Mouse (Mus musculus) testis, adult 2 months (tissue): Measurements from ENCODE around the gene Ctf1. TPM values are rescaled to one million over a fixed set of nuclear protein-coding genes. Genes with fewer than 3 reads are reported as not detected.

Source experiments
- H3K27ac ChIP-seq: fragments of 200-500 bp; 2 replicates; pipeline ENCODE4 v1.5.1; 2012; ENCODE audit warnings: low read depth, low read length; ENCODE audit not compliant: control insufficient read depth, insufficient read depth
- H3K27me3 ChIP-seq: fragments of 200-500 bp; 2 replicates; pipeline ENCODE4 v1.6.1; 2012; ENCODE audit warnings: mild to moderate bottlenecking, low read length, moderate library complexity; ENCODE audit not compliant: control insufficient read depth, insufficient read depth
- H3K36me3 ChIP-seq: fragments of 200-500 bp; 2 replicates; pipeline ENCODE4 v1.6.1; 2012; ENCODE audit warnings: mild to moderate bottlenecking, low read length; ENCODE audit not compliant: control insufficient read depth, insufficient read depth
- H3K4me1 ChIP-seq: fragments of 200-500 bp; 2 replicates; pipeline ENCODE4 v1.6.1; 2012; ENCODE audit warnings: low read length; ENCODE audit not compliant: control insufficient read depth, insufficient read depth
- H3K4me3 ChIP-seq: fragments of 200-500 bp; 2 replicates; pipeline ENCODE4 v1.5.1; 2012; ENCODE audit warnings: low read depth, mild to moderate bottlenecking, low read length, moderate library complexity, mixed read lengths; ENCODE audit not compliant: control insufficient read depth
- CTCF ChIP-seq: fragments of 200-500 bp; IDR thresholded peaks from 2 replicates; pipeline ENCODE4 v1.5.1; 2012; ENCODE audit warnings: low read depth, mild to moderate bottlenecking, inconsistent platforms, low read length, moderate library complexity; ENCODE audit not compliant: control insufficient read depth, insufficient read depth, insufficient replicate concordance
- POLR2A ChIP-seq: fragments of 200-500 bp; IDR thresholded peaks from 2 replicates; pipeline ENCODE4 v1.6.1; 2012; ENCODE audit warnings: low read depth, mild to moderate bottlenecking, inconsistent platforms, low read length, moderate library complexity; ENCODE audit not compliant: control insufficient read depth
- polyA plus RNA-seq: library from polyadenylated mRNA; depleted of rRNA; stranded (reverse); fragments of >200 nt; gene quantifications from 2 replicates; pipeline ENCODE4 v1.2.3, GENCODE M21; 2012

Ctf1 gene
- polyA plus RNA-seq, 1 experiment: 4.7 TPM

DNA sequence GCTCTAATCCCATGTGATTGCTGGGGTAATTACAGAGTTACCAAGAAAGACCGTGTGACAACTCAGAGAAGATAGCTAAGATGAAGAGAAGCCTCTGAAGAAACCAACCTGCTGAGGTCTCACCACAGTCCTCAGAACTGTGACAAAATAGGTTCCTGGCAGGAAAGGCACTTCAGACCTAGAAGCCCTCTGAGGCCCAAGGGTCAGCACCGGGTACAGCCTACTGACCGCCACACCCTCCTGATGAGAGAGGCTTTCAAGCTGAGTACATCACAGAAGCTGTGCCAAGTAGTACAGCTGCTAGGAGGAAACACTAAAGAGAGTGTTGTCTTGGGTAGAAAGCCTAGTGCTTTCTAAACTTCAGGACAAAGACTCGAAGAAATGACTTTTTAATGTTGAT, 39.8 kb upstream of the Ctf1 start:
- TF ChIP-seq CTCF (no peak), POLR2A (no peak)
- Histone ChIP-seq H3K4me3 (no peak overlapping the region), H3K4me1 (no peaks in the 10 kb centered on the region), H3K36me3 (no peaks in the 10 kb centered on the region), H3K27me3 (no peaks in the 10 kb centered on the region), H3K27ac (no peak overlapping the region)

- no peak overlapping the region for H3K4me3 ChIP-seq
- TF ChIP-seq CTCF (peak; percentile 95; the same call in 1 of the 2 replicates), POLR2A (no peak)
- H3K27ac ChIP-seq: no peak overlapping the region
- H3K36me3 ChIP-seq: no peaks in the 10 kb centered on the region
- H3K4me1 ChIP-seq: no peaks in the 10 kb centered on the region
- H3K27me3 ChIP-seq: no peaks in the 10 kb centered on the region
Observed at GRCm38 (mm10) chr7:127674977-127675376, 37.6 kb upstream of the Ctf1 start.

DNA sequence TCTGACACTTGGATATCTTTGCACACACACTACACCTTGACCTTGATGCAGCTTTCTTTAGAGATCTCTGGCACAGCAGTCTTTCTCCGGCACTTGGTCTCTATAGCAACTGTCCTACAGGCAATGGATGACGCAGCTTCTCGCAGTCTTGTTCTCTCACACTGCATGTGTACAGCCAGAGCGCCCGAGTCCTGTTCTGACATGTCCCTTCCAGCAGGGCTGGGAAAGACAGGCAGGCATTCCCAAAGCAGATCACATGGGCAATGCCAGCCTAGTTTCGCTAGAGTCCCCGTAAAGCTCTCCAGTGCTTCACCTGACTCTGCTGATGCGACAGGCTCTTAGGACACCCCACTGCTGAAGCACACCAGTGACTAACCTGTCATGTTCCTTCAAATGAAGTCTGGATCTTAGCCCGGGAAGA, 37.1 kb upstream of the Ctf1 start:
- TF ChIP-seq CTCF: no peak
- TF ChIP-seq POLR2A: no peak
- Histone ChIP-seq H3K27ac (no peak overlapping the region), H3K36me3 (no peaks in the 10 kb centered on the region), H3K4me1 (no peaks in the 10 kb centered on the region), H3K27me3 (no peaks in the 10 kb centered on the region), H3K4me3 (no peak overlapping the region)

DNA sequence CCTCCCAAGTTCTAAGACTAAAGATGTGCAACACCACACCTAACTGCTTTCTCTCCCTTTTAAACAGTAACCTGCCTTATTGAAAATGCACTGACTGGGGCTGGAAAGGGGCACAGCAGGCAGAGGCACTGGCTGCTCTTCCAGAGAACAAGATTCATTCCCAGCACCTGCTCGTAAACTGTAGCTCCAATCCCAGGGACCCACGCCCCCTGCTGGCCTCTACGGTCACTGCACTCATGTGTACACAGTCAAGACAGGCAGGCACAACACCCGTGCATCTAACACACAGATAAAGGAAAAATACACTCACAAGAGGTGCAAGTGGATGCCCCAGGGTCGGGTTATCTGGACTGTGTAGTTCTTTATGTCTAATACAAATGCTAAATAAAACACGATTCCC, 35.5 kb upstream of the Ctf1 start:
- Histone ChIP-seq H3K36me3 (no peaks in the 10 kb centered on the region), H3K4me3 (no peak overlapping the region), H3K4me1 (no peaks in the 10 kb centered on the region), H3K27ac (no peak overlapping the region), H3K27me3 (no peaks in the 10 kb centered on the region)
- TF ChIP-seq CTCF (peak; percentile 89), POLR2A (no peak)

DNA sequence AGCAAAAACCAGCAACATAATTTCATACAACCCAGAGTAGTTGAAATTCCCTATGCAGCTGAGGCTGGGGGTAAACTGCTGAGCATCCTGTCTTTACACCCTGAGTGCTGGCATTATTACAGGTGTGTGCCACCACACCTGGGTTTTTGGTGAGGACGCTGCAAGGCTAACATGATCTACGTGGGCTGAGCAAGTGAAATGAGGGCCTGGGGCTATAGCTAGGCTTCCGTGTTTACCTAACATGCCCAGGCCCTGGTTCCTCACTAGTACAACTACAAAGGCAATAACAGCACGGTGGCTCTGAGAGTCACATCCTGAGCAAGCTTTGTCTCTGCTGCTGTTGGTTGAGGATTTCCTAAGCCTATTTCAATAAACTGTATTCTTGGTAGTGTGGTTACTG, 34.9 kb upstream of the Ctf1 start:
- H3K27ac ChIP-seq: no peak overlapping the region
- no peaks in the 10 kb centered on the region for H3K4me1 ChIP-seq
- H3K4me3 ChIP-seq: no peak overlapping the region
- no peak for TF ChIP-seq CTCF
- no peak for TF ChIP-seq POLR2A
- H3K36me3 ChIP-seq: no peaks in the 10 kb centered on the region
- H3K27me3 ChIP-seq: no peaks in the 10 kb centered on the region

DNA sequence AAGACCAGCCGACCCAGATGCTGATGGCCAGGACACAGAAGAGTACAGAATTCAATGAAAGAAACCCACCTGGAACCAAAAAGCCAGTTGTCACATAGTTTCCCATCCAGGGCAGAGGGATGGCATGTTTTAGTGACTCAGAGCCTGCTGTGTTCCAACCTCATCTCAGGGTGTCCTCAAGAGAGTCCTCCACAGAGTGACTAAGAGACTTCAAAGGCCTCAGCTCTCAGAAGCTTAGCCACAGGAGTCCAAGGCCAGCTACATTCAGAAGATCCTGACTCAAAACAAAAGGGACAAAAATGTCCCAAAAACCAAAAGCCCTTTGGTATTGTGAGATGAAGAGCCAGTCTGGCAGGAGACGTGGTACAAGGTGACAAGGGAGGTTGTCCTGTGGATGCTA, 33.7 kb upstream of the Ctf1 start:
- Histone ChIP-seq H3K4me1 (no peaks in the 10 kb centered on the region), H3K27ac (no peak overlapping the region), H3K27me3 (no peaks in the 10 kb centered on the region), H3K36me3 (no peaks in the 10 kb centered on the region), H3K4me3 (no peak overlapping the region)
- no peak for TF ChIP-seq CTCF
- no peak for TF ChIP-seq POLR2A

GRCm38 (mm10) chr7:127680541-127680940, 32.0 kb upstream of the Ctf1 start:
- no peaks in the 10 kb centered on the region for H3K27me3 ChIP-seq

DNA sequence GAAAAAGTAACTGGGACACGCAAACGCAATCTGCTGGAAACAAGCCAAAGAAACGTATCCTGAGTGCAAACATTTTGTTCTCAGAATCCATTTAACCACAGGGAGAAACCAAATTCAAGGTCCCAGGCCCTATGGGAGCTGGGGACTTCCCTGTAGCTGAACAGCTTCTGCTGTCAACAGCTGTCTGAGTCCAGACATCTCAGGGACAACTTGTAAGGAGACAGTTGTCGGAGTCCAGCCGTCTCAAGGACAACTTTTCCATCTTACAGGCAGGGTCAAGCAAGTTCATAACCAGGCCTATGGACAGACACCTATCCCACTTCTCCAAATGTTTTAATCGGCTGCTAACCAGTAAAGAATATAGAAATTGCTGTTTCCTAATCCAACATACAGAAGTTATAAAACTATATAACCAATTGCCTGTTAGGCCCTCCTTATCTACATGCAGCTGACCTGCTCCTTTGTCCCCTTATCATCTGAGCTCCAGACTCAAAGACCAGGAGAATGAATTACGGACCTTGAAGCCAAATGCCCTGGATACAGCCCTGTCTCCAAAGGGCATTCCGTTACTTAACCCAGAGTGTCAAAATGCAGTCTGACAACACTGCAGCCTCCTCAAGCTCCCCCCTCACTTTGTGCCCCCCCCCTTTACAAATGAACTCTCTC, 30.5 kb upstream of the Ctf1 start:
- Histone ChIP-seq H3K27me3 (no peaks in the 10 kb centered on the region), H3K36me3 (no peaks in the 10 kb centered on the region), H3K4me3 (no peak overlapping the region), H3K27ac (no peak overlapping the region; the same call in 1 of the 2 replicates), H3K4me1 (no peaks in the 10 kb centered on the region)
- TF ChIP-seq POLR2A (no peak), CTCF (no peak)

More at GRCm38 (mm10) chr7:127680541-127680940, 32.0 kb upstream of the Ctf1 start:
- H3K27ac ChIP-seq: no peak overlapping the region
- no peaks in the 10 kb centered on the region for H3K4me1 ChIP-seq
- TF ChIP-seq CTCF: no peak
- TF ChIP-seq POLR2A: no peak
- no peak overlapping the region for H3K4me3 ChIP-seq
- no peaks in the 10 kb centered on the region for H3K36me3 ChIP-seq
